Mouse (Mus musculus) Patski (cell line): ENCODE data around the gene Asb4. TPM values are rescaled to one million over a fixed set of nuclear protein-coding genes. Genes with fewer than 3 reads are reported as not detected.

ENCODE experiments used
- ATAC-seq: fragments of 100-300 bp; one replicate; pipeline ENCODE4 v1.8.0; 2021
- CTCF ChIA-PET: fragments of 350-600 bp; sonication (Branson Sonifier 250); formaldehyde crosslinking; loops from one replicate; lab custom pipeline; 2022; ENCODE audit warnings: inconsistent platforms; lab: Charles Lee
- POLR2A ChIA-PET: fragments of 350-600 bp; sonication (Branson Sonifier 250); formaldehyde crosslinking; loops from one replicate; lab custom pipeline; 2022; ENCODE audit warnings: antibody characterized with exemption, inconsistent platforms; lab: Charles Lee
- DNase-seq: peaks from one replicate; pipeline ENCODE4 v3.0.0-alpha.2; 2011; ENCODE audit warnings: low read depth, low spot score
- H3K27me3 ChIP-seq: fragments of 371-371 bp; one replicate; pipeline ENCODE4 v1.5.1; 2021
- CTCF ChIP-seq: fragments of 100-300 bp; IDR thresholded peaks from one replicate; pipeline ENCODE4 v1.5.1; 2021
- in situ Hi-C: fragments of 300-500 bp; cut with MboI; formaldehyde crosslinking; loops from 3 replicates; pipeline ENCODE4 v1.11.1; 2018; ENCODE audit warnings: low pct_unique_long_range_greater_than_20kb, mixed read lengths
- polyA plus RNA-seq: library from polyadenylated mRNA; unstranded; gene quantifications from one replicate; pipeline ENCODE4 v1.2.3, GENCODE M21; 2021

Gene Asb4
- polyA plus RNA-seq, 1 experiment from 2014 or later, result not detected

- POLR2A ChIA-PET, result no interaction called here
- in situ Hi-C loops, result no loop called here
- peaks cover 12% of the 10 kb centered on the region for H3K27me3 ChIP-seq
- CTCF ChIA-PET, result no interaction called here
- ATAC-seq, result no peak
- no peak for TF ChIP-seq CTCF
- DNase-seq, result no peak
Observed at GRCm38 (mm10) chr6:5470480-5471318, 87.5 kb downstream of the Asb4 start.

DNA sequence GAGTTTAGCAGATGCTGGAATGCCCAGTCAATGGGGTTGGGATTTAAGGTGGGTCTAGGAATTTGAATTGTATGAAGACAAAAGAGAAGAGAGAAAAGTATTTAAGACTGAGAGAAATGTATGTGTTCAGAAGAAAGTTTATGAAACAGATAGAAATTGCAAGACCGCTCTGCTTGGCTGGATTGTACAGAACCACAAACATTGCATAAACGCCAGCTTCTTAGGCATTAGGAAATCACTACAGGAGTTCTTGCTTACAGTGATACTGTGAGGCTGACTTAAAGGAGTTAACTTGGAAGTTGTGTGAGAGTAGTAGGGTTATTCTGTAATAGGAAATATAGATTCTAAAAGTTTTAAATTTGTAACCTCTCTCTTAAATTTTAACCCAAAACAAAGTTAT is 89.5 kb downstream of the Asb4 start:
- no peak for DNase-seq
- H3K27me3 ChIP-seq, result peaks cover 12% of the 10 kb centered on the region
- no peak for ATAC-seq
- CTCF ChIA-PET, result no interaction called here
- TF ChIP-seq CTCF, result no peak
- in situ Hi-C loops, result no loop called here
- POLR2A ChIA-PET, result no interaction called here

DNA sequence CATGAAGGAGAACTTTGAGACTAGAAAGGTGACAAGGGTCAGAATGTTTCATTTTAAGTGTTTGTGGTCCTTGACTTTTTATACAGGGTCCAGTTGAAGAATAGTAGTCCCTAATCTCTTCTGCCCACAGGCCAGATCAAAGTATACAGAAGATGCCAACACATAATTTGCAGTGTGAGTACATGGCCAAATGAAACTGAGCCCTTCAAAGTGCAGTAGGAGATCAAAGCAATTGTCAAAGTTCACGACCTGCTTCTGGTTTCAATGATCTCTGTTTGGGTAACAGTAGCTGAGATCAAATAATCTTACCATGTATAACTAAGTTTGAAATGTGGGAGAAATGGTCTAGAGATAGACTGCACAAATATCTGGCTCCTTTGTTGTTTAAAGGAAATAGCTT is 90.8 kb downstream of the Asb4 start:
- POLR2A ChIA-PET, result no interaction called here
- DNase-seq (no peak), ATAC-seq (no peak)
- in situ Hi-C loops, result no loop called here
- H3K27me3 ChIP-seq, result peaks cover 12% of the 10 kb centered on the region
- CTCF ChIA-PET, result no interaction called here
- TF ChIP-seq CTCF, result no peak

GRCm38 (mm10) chr6:5481066-5481465 is 97.9 kb downstream of the Asb4 start:
- H3K27me3 ChIP-seq, result no peaks in the 10 kb centered on the region
- in situ Hi-C loops, result no loop called here
- ATAC-seq (no peak), DNase-seq (no peak)
- CTCF ChIA-PET, result no interaction called here
- POLR2A ChIA-PET, result no interaction called here
- TF ChIP-seq CTCF, result no peak

GRCm38 (mm10) chr6:5482270-5482783 is 99.1 kb downstream of the Asb4 start:
- no peak for TF ChIP-seq CTCF
- ATAC-seq (no peak), DNase-seq (no peak)
- in situ Hi-C loops, result no loop called here
- POLR2A ChIA-PET, result no interaction called here
- no peaks in the 10 kb centered on the region for H3K27me3 ChIP-seq
- CTCF ChIA-PET, result interaction anchor here (0.6 kb wide), 1 partner anchor 778 kb away, joined by 3 read pairs; no protein-coding TSS in a partner anchor

Other genes starting within 250 kb of the Asb4 start
- gene Pon1, start 189.4 kb upstream of the Asb4 start, polyA plus RNA-seq, result not detected
- 1.8 TPM for gene Pon3, start 127.1 kb upstream of the Asb4 start, polyA plus RNA-seq
- gene Pon2, start 84.9 kb upstream of the Asb4 start, polyA plus RNA-seq, result 57.4 TPM
- 6.0 TPM for gene Pdk4, start 112.9 kb downstream of the Asb4 start, polyA plus RNA-seq